Mouse (Mus musculus): Measurements from ENCODE around the gene Kif5c. TPM values are rescaled to one million over a fixed set of nuclear protein-coding genes. Genes with fewer than 3 reads are reported as not detected.

Gene Kif5c
- polyA plus RNA-seq, 1 experiment, result 0.37 TPM

DNA sequence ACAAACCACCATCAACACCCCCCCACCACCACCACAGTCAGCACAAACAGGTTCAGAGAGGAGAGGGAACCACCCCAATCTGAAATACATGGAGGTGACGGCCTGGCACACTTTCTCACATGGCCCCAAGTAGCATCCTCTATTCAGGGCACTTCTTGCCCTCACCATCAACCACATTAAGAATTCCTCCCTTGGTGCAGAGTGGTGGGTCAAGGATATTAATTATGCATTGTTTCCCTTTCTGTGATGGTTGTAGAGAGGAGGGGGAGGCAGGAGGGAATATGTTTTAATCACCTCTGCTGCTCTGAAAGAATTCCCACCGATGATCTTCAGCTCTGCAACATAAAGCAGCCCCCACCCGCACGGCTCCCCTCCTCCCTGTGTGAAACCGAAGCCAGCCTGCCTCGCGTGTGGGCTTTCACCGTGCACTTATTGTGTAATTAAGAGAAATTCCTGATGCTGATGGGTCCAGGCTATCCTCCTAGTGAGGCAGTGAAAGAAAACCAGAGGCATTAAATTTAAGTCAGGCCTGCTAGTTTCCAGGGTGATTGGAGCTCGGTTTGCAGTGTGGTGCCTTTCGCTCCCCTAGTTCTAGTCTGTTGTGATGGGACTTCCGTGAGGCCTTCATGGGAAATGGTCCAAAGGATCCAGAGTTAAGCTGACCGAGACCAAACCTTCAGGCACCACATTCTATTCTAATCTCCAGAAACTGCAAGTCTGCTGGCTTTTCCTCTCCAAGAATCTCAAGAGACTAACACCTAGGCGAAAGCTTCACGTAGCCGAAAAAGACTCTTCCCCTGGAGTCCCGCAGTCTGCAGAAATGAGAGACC, 60.3 kb downstream of the Kif5c start:
- TF ChIP-seq POLR2A (IDR thresholded peaks at IDR 0.05; ENCODE audit: borderline replicate concordance, extremely low read depth, low read depth, low read length) (no peak), CTCF (IDR thresholded peaks at IDR 0.05; ENCODE audit: insufficient read depth, low read length) (no peak)
- WGBS, result 88% methylated on average over 16 of the region's 16 CpGs

DNA sequence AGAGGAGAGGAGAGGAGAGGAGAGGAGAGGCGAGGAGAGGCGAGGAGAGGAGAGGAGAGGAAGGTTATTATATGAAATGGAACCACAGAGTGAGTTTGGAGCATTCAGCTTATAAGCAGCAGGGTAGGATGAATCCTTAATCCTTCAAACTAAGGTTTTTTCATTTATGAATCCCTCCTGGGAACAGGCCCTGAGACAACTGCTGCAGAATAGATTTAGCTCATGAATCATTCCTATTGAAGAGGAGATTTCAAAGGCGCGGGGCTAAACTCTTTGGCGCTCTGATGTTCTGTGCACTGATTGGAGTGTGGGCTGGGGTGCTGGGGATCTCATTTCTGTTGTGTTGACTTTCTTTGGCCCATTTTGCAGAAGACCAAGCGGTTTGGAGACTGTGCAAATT, 63.7 kb downstream of the Kif5c start:
- WGBS, result 86% methylated on average over 5 of the region's 6 CpGs

More for the DNA sequence above, 60.3 kb downstream of the Kif5c start:
- Histone ChIP-seq H3K4me3 (replicated peaks; ENCODE audit: extremely low read depth, low read depth, low read length) (no peak overlapping the region), H3K4me1 (ENCODE audit: control insufficient read depth, insufficient read depth, low read length) (no peaks in the 10 kb centered on the region)
- DNase-seq, result no peak

GRCm38 (mm10) chr2:49684808-49685207, 65.7 kb downstream of the Kif5c start:
- no peak overlapping the region for H3K4me3 ChIP-seq (replicated peaks; ENCODE audit: extremely low read depth, low read depth, low read length)
- 75% methylated on average over 2 of the region's 2 CpGs for WGBS
- no peaks in the 10 kb centered on the region for H3K4me1 ChIP-seq (ENCODE audit: control insufficient read depth, insufficient read depth, low read length)
- no peak for TF ChIP-seq CTCF (IDR thresholded peaks at IDR 0.05; ENCODE audit: insufficient read depth, low read length)
- no peak for DNase-seq

More for the DNA sequence above, 63.7 kb downstream of the Kif5c start:
- no peak for DNase-seq
- TF ChIP-seq CTCF (IDR thresholded peaks at IDR 0.05; ENCODE audit: insufficient read depth, low read length) (no peak), POLR2A (IDR thresholded peaks at IDR 0.05; ENCODE audit: borderline replicate concordance, extremely low read depth, low read depth, low read length) (no peak)
- Histone ChIP-seq H3K4me1 (ENCODE audit: control insufficient read depth, insufficient read depth, low read length) (no peaks in the 10 kb centered on the region), H3K4me3 (replicated peaks; ENCODE audit: extremely low read depth, low read depth, low read length) (no peak overlapping the region)

- TF ChIP-seq CTCF (IDR thresholded peaks at IDR 0.05; ENCODE audit: insufficient read depth, low read length), result no peak
- no peak for TF ChIP-seq POLR2A (IDR thresholded peaks at IDR 0.05; ENCODE audit: borderline replicate concordance, extremely low read depth, low read depth, low read length)
- no peak for DNase-seq
- Histone ChIP-seq H3K4me3 (replicated peaks; ENCODE audit: extremely low read depth, low read depth, low read length) (no peak overlapping the region), H3K4me1 (ENCODE audit: control insufficient read depth, insufficient read depth, low read length) (no peaks in the 10 kb centered on the region)
- 81% methylated on average over 9 of the region's 9 CpGs for WGBS
Measured at GRCm38 (mm10) chr2:49690421-49690826, 71.3 kb downstream of the Kif5c start.

- H3K4me3 ChIP-seq (replicated peaks; ENCODE audit: extremely low read depth, low read depth, low read length), result no peak overlapping the region
- TF ChIP-seq CTCF (IDR thresholded peaks at IDR 0.05; ENCODE audit: insufficient read depth, low read length) (no peak), POLR2A (IDR thresholded peaks at IDR 0.05; ENCODE audit: borderline replicate concordance, extremely low read depth, low read depth, low read length) (no peak)
- 75% methylated on average over 5 of the region's 5 CpGs for WGBS
- DNase-seq, result no peak
- H3K4me1 ChIP-seq (ENCODE audit: control insufficient read depth, insufficient read depth, low read length), result no peaks in the 10 kb centered on the region
Measured at GRCm38 (mm10) chr2:49691441-49691840, 72.3 kb downstream of the Kif5c start.

DNA sequence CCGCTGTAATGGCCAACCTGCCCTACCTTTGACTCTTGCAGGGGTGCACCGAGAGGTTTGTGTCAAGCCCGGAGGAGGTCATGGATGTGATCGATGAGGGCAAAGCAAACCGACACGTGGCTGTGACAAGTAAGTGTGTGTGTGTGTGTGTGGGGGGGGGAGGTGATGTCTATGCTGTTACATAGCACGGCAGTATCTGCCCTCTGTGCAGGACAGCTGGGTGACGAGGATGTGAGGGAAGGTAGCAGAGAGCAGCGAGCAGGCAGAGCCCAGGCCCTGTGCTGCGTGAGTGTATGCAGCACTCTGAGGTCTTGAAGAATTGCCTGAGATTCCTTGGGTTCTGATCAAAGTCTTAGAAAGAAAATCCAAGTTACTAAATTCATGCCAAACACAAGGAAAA, 75.6 kb downstream of the Kif5c start:
- H3K4me1 ChIP-seq (ENCODE audit: control insufficient read depth, insufficient read depth, low read length), result no peaks in the 10 kb centered on the region
- WGBS, result 63% methylated on average over 10 of the region's 10 CpGs
- H3K4me3 ChIP-seq (replicated peaks; ENCODE audit: extremely low read depth, low read depth, low read length), result no peak overlapping the region
- TF ChIP-seq POLR2A (IDR thresholded peaks at IDR 0.05; ENCODE audit: borderline replicate concordance, extremely low read depth, low read depth, low read length) (no peak), CTCF (IDR thresholded peaks at IDR 0.05; ENCODE audit: insufficient read depth, low read length) (no peak)
- DNase-seq, result no peak

DNA sequence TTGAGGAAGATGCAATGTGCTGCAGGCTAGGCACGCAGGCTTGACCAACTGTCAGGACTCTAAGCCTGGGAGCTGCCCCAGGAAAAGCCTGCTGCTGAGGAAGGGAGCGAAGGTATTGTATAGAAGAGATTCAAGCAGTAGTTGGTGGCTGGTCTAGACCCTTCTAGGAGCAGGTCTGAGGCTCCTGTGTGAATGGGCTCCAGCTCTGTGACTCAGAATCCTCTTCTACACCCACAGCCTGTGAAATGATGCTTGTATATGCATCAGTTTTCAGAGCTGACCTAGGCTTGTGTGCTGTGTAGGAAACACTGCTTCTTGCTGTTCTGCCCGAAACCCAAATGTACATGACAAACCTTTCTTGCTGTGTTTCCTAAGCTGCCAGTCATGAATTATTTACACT, 76.4 kb downstream of the Kif5c start:
- 93% methylated on average over 3 of the region's 3 CpGs for WGBS
- no peaks in the 10 kb centered on the region for H3K4me1 ChIP-seq (ENCODE audit: control insufficient read depth, insufficient read depth, low read length)
- no peak for DNase-seq
- no peak for TF ChIP-seq POLR2A (IDR thresholded peaks at IDR 0.05; ENCODE audit: borderline replicate concordance, extremely low read depth, low read depth, low read length)
- TF ChIP-seq CTCF (IDR thresholded peaks at IDR 0.05; ENCODE audit: insufficient read depth, low read length), result no peak
- H3K4me3 ChIP-seq (replicated peaks; ENCODE audit: extremely low read depth, low read depth, low read length), result no peak overlapping the region

GRCm38 (mm10) chr2:49698851-49699250, 79.8 kb downstream of the Kif5c start:
- no peak for TF ChIP-seq CTCF (IDR thresholded peaks at IDR 0.05; ENCODE audit: insufficient read depth, low read length)
- no peak for TF ChIP-seq POLR2A (IDR thresholded peaks at IDR 0.05; ENCODE audit: borderline replicate concordance, extremely low read depth, low read depth, low read length)
- WGBS, result 93% methylated on average over 5 of the region's 5 CpGs
- H3K4me3 ChIP-seq (replicated peaks; ENCODE audit: extremely low read depth, low read depth, low read length), result no peak overlapping the region
- no peaks in the 10 kb centered on the region for H3K4me1 ChIP-seq (ENCODE audit: control insufficient read depth, insufficient read depth, low read length)
- DNase-seq, result no peak

DNA sequence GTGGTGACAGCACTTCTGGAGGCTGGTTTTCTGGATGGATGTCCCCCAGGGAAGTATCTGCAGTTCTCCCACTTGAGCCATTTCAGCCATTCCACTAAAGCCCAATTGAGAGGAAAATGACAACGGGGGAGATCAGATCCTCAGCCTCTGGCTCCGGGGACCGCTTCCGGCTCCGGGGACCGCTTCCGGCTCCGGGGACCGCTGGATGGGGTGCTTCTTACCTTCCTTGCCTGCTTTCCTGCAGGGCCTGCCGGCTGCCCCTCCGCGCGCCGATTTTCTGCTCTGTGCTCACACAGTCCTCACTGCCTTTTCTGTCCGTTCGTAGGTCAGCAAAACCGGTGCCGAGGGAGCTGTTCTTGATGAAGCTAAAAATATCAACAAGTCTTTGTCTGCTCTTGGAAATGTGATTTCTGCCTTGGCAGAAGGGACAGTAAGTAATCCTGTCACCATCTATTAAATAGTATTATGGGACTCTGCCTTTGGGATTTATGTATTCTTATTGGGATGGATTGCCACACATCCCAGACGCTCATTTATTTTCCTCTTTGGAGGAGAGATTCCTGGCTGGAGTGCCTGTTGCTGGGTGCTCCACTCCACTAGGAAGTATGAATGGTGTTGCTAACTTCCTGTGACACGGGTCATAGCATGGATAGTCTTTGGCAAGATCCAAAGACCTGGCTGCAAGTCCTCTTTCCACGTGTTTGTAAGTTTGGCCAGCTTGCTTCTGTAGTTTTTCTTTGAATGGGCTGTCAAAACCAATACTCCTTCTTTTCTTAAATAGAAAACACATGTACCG, 81.3 kb downstream of the Kif5c start:
- H3K4me1 ChIP-seq (ENCODE audit: control insufficient read depth, insufficient read depth, low read length), result no peaks in the 10 kb centered on the region
- WGBS, result 81% methylated on average over 22 of the region's 22 CpGs
- H3K4me3 ChIP-seq (replicated peaks; ENCODE audit: extremely low read depth, low read depth, low read length), result no peak overlapping the region
- DNase-seq, result no peak
- no peak for TF ChIP-seq POLR2A (IDR thresholded peaks at IDR 0.05; ENCODE audit: borderline replicate concordance, extremely low read depth, low read depth, low read length)

GRCm38 (mm10) chr2:49710223-49710622, 91.1 kb downstream of the Kif5c start:
- TF ChIP-seq CTCF (IDR thresholded peaks at IDR 0.05; ENCODE audit: insufficient read depth, low read length) (no peak; the same call in 1 of the 2 replicates), POLR2A (IDR thresholded peaks at IDR 0.05; ENCODE audit: borderline replicate concordance, extremely low read depth, low read depth, low read length) (no peak)
- Histone ChIP-seq H3K4me1 (ENCODE audit: control insufficient read depth, insufficient read depth, low read length) (no peaks in the 10 kb centered on the region), H3K4me3 (replicated peaks; ENCODE audit: extremely low read depth, low read depth, low read length) (no peak overlapping the region)
- no peak for DNase-seq
- WGBS, result 74% methylated on average over 3 of the region's 3 CpGs
